Mouse (Mus musculus): Measurements from ENCODE around the gene Lrrc1.

GRCm38 (mm10) chr9:77512220-77512619 lies 32.5 kb downstream of the Lrrc1 start:
- TF ChIP-seq CTCF (IDR thresholded peaks at IDR 0.05; ENCODE audit: low read depth) (no peak), EP300 (optimal IDR thresholded peaks at IDR 0.05) (no peak)

Measured in stomach, postnatal 0 days (tissue).